Comparison of ENCODE assay signal across 10 mouse cellular contexts in the genomic region with DNA sequence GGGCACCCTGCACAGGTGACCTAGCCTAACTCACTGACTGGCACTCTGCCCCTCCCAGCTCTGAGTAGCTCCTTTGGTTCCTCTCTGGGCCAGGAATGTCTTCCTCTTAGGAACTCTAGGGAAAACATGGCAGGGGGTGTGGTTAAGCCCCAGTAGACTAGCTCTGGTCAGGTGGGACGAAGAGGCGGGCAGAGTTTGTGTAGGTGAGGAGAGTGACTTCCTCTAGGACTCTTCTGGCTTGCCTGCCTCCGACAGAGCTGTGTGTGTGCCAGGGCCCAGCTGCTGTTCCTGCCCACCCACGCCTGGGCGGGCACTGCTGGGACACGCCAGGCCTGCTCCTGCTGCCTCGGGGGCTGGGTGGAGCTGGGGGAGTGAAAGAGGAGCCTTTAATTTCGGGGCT. TPM values are rescaled to one million over a fixed set of nuclear protein-coding genes. Genes with fewer than 3 reads are reported as not detected.
A peak's percentile ranks its signal among the peaks of the same experiment; 100 is the strongest.
DNase-seq lines count a peak whose midpoint lies in the region; ATAC-seq and TF ChIP-seq lines count a peak whose summit lies in the region.
"Had no signal": no experiment of that assay in that cellular context is flagged by ENCODE, and none has a peak within 500 bp of the region (broad histone marks: within the 10 kb centered on the region; RNA-seq: fewer than 3 reads in every experiment).

No protein-coding gene starts in this region.

- no peak for ATAC-seq in heart, embryonic 12.5 days (ENCODE audit: insufficient number of reproducible peaks, low FRiP score)
- ATAC-seq in lung, embryonic 14.5 days (ENCODE audit: insufficient read depth): 0 out of 2 replicates have a peak, but pooled peaks have one; percentile 9
- peak; percentile 22; the same call in 1 of the 2 replicates for ATAC-seq in stomach, embryonic 16.5 days (ENCODE audit: insufficient read depth, low FRiP score)

- H3K27me3 ChIP-seq in heart, embryonic 12.5 days (replicated peaks): no peaks in the 10 kb centered on the region; the same call in none of the 2 replicates
- H3K27me3 ChIP-seq in lung, embryonic 14.5 days (ENCODE audit: insufficient read depth, low read length): no peaks in the 10 kb centered on the region
- H3K27me3 ChIP-seq in stomach, embryonic 16.5 days (ENCODE audit: control insufficient read depth, insufficient read depth, low read length): peaks cover 7% of the 10 kb centered on the region; the same call in 1 of the 2 replicates
- H3K27me3 ChIP-seq: CH12.LX had no signal

- H3K36me3 ChIP-seq in heart, embryonic 12.5 days: peaks cover 11% of the 10 kb centered on the region
- peaks cover 9% of the 10 kb centered on the region; the same call in 1 of the 2 replicates for H3K36me3 ChIP-seq in lung, embryonic 14.5 days (ENCODE audit: insufficient read depth)
- H3K36me3 ChIP-seq in stomach, embryonic 16.5 days (ENCODE audit: control insufficient read depth, insufficient read depth, low read length): no peaks in the 10 kb centered on the region

- WGBS in heart, embryonic 12.5 days: 63% methylated on average over 8 of the region's 8 CpGs
- WGBS in lung, embryonic 14.5 days: 55% methylated on average over 8 of the region's 8 CpGs
- WGBS in stomach, embryonic 16.5 days: 57% methylated on average over 8 of the region's 8 CpGs

- DNase-seq in heart, adult 8-10 months (ENCODE audit: low spot score): no peak
- peak; percentile 50 for DNase-seq in fat pad, adult 2 months (ENCODE audit: extremely low read depth, low read depth, low spot score)
- peak; percentile 43 to 59 for DNase-seq in kidney, adult 8-10 months
- DNase-seq in lung, embryonic 14.5 days: no peak
- DNase-seq in spleen, postnatal 14 days (ENCODE audit: low spot score in 2 of 2): no peak
- DNase-seq in cerebellum, postnatal 14 days: no peak

- 0 out of 2 replicates have a peak overlapping the region, but pooled peaks have one; percentile 10 for H3K9ac ChIP-seq in heart, embryonic 12.5 days
- H3K9ac ChIP-seq in lung, embryonic 14.5 days: no peak overlapping the region
- H3K9ac ChIP-seq in stomach, embryonic 16.5 days (ENCODE audit: low read length): no peak overlapping the region

- TF ChIP-seq CTCF in lung, embryonic 14.5 days (IDR thresholded peaks at IDR 0.05; ENCODE audit: low read depth): no peak

- no peaks in the 10 kb centered on the region; the same call in 1 of the 2 replicates for H3K9me3 ChIP-seq in heart, embryonic 12.5 days (replicated peaks)
- H3K9me3 ChIP-seq in lung, embryonic 14.5 days (ENCODE audit: low read depth, low read length): no peaks in the 10 kb centered on the region
- H3K9me3 ChIP-seq in stomach, embryonic 16.5 days (replicated peaks; ENCODE audit: control insufficient read depth, low read length): no peaks in the 10 kb centered on the region

- H3K4me3 ChIP-seq in heart, embryonic 12.5 days: no peak overlapping the region
- peak overlapping the region; percentile 65 for H3K4me3 ChIP-seq in lung, embryonic 14.5 days (ENCODE audit: low read depth, low read length)
- H3K4me3 ChIP-seq in stomach, embryonic 16.5 days (replicated peaks; ENCODE audit: low read length): no peak overlapping the region
- H3K4me3 ChIP-seq: megakaryocyte, embryonic 14.5 days had no signal

- H3K4me2 ChIP-seq in heart, embryonic 12.5 days: peak overlapping the region; percentile 73
- H3K4me2 ChIP-seq in lung, embryonic 14.5 days: peak overlapping the region; percentile 69
- H3K4me2 ChIP-seq in stomach, embryonic 16.5 days (ENCODE audit: low read depth, low read length): peak overlapping the region; percentile 54; the same call in 1 of the 2 replicates

- peaks cover 44% of the 10 kb centered on the region for H3K4me1 ChIP-seq in heart, embryonic 12.5 days (replicated peaks)
- peaks cover 13% of the 10 kb centered on the region for H3K4me1 ChIP-seq in lung, embryonic 14.5 days (ENCODE audit: insufficient read depth)
- H3K4me1 ChIP-seq in stomach, embryonic 16.5 days (ENCODE audit: control insufficient read depth, insufficient read depth, low read length): peaks cover 26% of the 10 kb centered on the region; the same call in 1 of the 2 replicates

- H3K27ac ChIP-seq in heart, embryonic 12.5 days (ENCODE audit: poor library complexity, severe bottlenecking): no peak overlapping the region
- H3K27ac ChIP-seq in lung, embryonic 14.5 days (ENCODE audit: low read depth): no peak overlapping the region
- H3K27ac ChIP-seq in stomach, embryonic 16.5 days (ENCODE audit: low read length): no peak overlapping the region

RNA-seq across cellular contexts. Expression of gene Efnb1, which starts 5.1 kb away (rescaled TPM):
- 25.3 and 29.0 TPM in 2 replicates for polyA plus RNA-seq in heart, embryonic 12.5 days (2016; fragmentation: Nextera tagmentation; extraction: Ambion mirVana)
- total RNA-seq in heart, adult 8-10 months (2022): 10 to 100 TPM; 15.8 to 18.7 (median 16.4) TPM
- 46.0 and 48.9 TPM in 2 replicates for polyA plus RNA-seq in lung, embryonic 14.5 days (2014; fragmentation: Nextera tagmentation; extraction: Ambion mirVana)
- 15.6 and 18.9 TPM in 2 replicates for polyA plus RNA-seq in stomach, embryonic 16.5 days (2015; fragmentation: Nextera tagmentation; extraction: Ambion mirVana)

Comparison
In these comparisons a context has a peak if more than half of its experiments do, and no peak if none do; other contexts are left out.
1. DNase-seq: peak in fat pad, adult 2 months (single experiment) and kidney, adult 8-10 months (2 of 2); none in heart, adult 8-10 months (single experiment), lung, embryonic 14.5 days (single experiment), spleen, postnatal 14 days (0 of 2) and cerebellum, postnatal 14 days (0 of 2).
2. Peak in every context shown above with its lines, with median percentiles within 50 percentile points of each other: H3K4me2 ChIP-seq.